Mouse (Mus musculus) heart, adult 2 months (tissue): ENCODE measurements at regions not wholly inside any gene's neighbourhood (a gene's known extent, or its start where the extent isn't known, plus 50 kb on each side); places are given as distances from the start of the nearest gene placed in this dataset.

Source experiments
- DNase-seq, 2 experiments: peaks; one replicate each; pipeline ENCODE4 v3.0.0; 2021
- H3K27ac ChIP-seq: fragments of 200-600 bp; 2 replicates; pipeline ENCODE4 v1.8.1; 2022
- H3K27me3 ChIP-seq: fragments of 200-500 bp; 2 replicates; pipeline ENCODE4 v1.6.1; 2012; ENCODE audit warnings: mild to moderate bottlenecking, low read length, inconsistent platforms, mixed read lengths; ENCODE audit not compliant: control insufficient read depth, insufficient read depth
- H3K36me3 ChIP-seq: fragments of 200-500 bp; 2 replicates; pipeline ENCODE4 v1.6.1; 2012; ENCODE audit warnings: low read length, inconsistent platforms; ENCODE audit not compliant: control insufficient read depth, insufficient read depth
- H3K4me1 ChIP-seq: fragments of 200-500 bp; 2 replicates; pipeline ENCODE4 v1.6.1; 2011; ENCODE audit warnings: low read length; ENCODE audit not compliant: control insufficient read depth, insufficient read depth
- H3K4me3 ChIP-seq: fragments of 200-600 bp; 2 replicates; pipeline ENCODE4 v1.8.1; 2022
- H3K79me2 ChIP-seq: fragments of 200-500 bp; replicated peaks from 2 replicates; pipeline ENCODE4 v1.6.1; 2012; ENCODE audit warnings: mild to moderate bottlenecking, inconsistent platforms, low read length, moderate library complexity, mixed read lengths; ENCODE audit not compliant: control insufficient read depth, insufficient read depth
- H3K9ac ChIP-seq: fragments of 200-500 bp; 2 replicates; pipeline ENCODE4 v1.6.1; 2012; ENCODE audit warnings: low read depth, mild to moderate bottlenecking, control low read depth, inconsistent platforms, low read length, mixed read lengths
- CTCF ChIP-seq: fragments of 200-600 bp; IDR thresholded peaks from 2 replicates; pipeline ENCODE4 v1.8.1; 2022; ENCODE audit warnings: antibody characterized with exemption, mild to moderate bottlenecking, moderate library complexity
- EP300 ChIP-seq: fragments of 200-500 bp; IDR thresholded peaks from 2 replicates; pipeline ENCODE4 v1.6.1; 2011; ENCODE audit warnings: low read depth, low read length, control low read depth; ENCODE audit not compliant: insufficient read depth
- POLR2A ChIP-seq: fragments of 200-500 bp; IDR thresholded peaks from 2 replicates; pipeline ENCODE4 v1.6.1; 2011; ENCODE audit warnings: mild to moderate bottlenecking, low read depth, low read length, control low read depth; ENCODE audit not compliant: insufficient read depth
- WGBS: fragments of 180-500 bp; shearing (Covaris S2); methylation state at CpG from one replicate; pipeline ENCODE4 v1.1.7; 2018; 5-methylcytosine and 5-hydroxymethylcytosine counted together
- intact Hi-C: fragments of 180-260 bp; cut with DNase I; formaldehyde crosslinking; loops from one replicate; pipeline ENCODE4 v1.15.1; 2025

- no peak overlapping the region for H3K27ac ChIP-seq
- no peak for TF ChIP-seq POLR2A
- no peak for TF ChIP-seq CTCF
- no peak for TF ChIP-seq EP300
- no peak overlapping the region for H3K9ac ChIP-seq
- no peaks in the 10 kb centered on the region for H3K36me3 ChIP-seq
- no peak overlapping the region for H3K4me3 ChIP-seq
- DNase-seq: no peak
- 83% methylated on average over 1 of the region's 1 CpGs for WGBS
- H3K27me3 ChIP-seq: no peaks in the 10 kb centered on the region
- H3K79me2 ChIP-seq: no peaks in the 10 kb centered on the region
- intact Hi-C loops: no loop called here
- no peaks in the 10 kb centered on the region for H3K4me1 ChIP-seq
Measured at GRCm38 (mm10) chr7:64005765-64006164, 67.0 kb upstream of the Klf13 start.

GRCm38 (mm10) chr7:64003904-64004303 lies 65.2 kb upstream of the Klf13 start:
- Histone ChIP-seq H3K4me3 (no peak overlapping the region), H3K27me3 (no peaks in the 10 kb centered on the region), H3K36me3 (no peaks in the 10 kb centered on the region), H3K9ac (no peak overlapping the region), H3K79me2 (no peaks in the 10 kb centered on the region), H3K4me1 (peaks cover 3% of the 10 kb centered on the region; the same call in 1 of the 2 replicates), H3K27ac (no peak overlapping the region)
- 85% methylated on average over 5 of the region's 5 CpGs for WGBS
- DNase-seq: no peak
- TF ChIP-seq CTCF: no peak
- TF ChIP-seq POLR2A: no peak
- TF ChIP-seq EP300: no peak
- intact Hi-C loops: no loop called here

- WGBS: 63% methylated on average over 9 of the region's 9 CpGs
- intact Hi-C loops: no loop called here
- no peak overlapping the region for H3K27ac ChIP-seq
- peak; percentile 36 to 70 for DNase-seq
- H3K79me2 ChIP-seq: no peaks in the 10 kb centered on the region
- TF ChIP-seq EP300 (no peak), POLR2A (no peak), CTCF (no peak)
- H3K4me3 ChIP-seq: no peak overlapping the region
- H3K9ac ChIP-seq: no peak overlapping the region
- no peaks in the 10 kb centered on the region for H3K27me3 ChIP-seq
- no peaks in the 10 kb centered on the region for H3K36me3 ChIP-seq
- H3K4me1 ChIP-seq: peaks cover 3% of the 10 kb centered on the region; the same call in 1 of the 2 replicates
Measured at GRCm38 (mm10) chr7:64001611-64002111, 62.9 kb upstream of the Klf13 start.

DNA sequence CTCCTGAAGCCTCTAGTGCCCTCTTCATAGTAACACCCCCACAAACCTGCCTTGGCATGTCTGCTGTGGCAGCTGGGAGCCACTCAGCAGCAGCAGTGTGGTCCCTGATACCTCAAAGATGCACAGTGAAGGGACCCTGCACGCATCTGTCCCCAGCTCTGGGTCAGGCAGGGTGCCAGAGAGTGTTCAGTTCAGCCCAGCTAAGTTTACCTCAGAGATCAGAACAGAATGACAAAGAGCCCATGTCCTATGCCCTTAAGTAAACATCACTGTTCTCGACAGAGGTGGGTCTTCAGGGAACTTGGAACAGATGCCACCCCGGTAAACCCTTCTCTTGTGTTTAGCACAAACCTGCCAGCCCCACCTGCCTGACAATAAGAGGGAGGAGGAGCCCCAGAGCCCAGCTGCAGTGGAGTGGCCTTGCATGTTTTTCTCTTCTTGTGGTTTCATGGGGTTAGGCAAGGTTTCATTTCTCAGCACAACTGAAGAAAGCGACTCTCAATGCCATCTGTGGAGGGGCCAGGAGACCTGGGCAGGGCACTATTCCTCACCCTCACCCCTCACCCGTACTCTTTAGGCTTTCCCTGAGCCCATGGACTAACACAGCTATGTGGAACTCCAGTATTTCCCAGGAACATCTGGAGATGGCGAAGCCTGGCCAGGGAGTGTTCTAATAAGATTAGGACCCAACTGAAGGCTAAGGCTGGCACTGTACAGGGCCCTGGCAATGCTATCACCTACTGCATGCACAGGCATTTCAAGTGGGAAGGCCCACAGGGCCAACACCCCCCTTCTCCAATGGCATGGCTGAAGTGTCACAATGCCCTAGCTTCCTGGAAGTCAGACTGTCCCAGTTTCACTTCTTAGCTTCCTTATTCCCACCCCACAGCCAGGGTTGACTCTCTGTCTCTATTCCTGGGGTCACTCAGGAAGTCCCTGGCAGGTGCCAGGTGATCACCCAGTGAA lies 60.6 kb upstream of the Klf13 start:
- no peaks in the 10 kb centered on the region for H3K79me2 ChIP-seq
- peak; percentile 34 to 65 for DNase-seq
- peaks cover 3% of the 10 kb centered on the region; the same call in 1 of the 2 replicates for H3K4me1 ChIP-seq
- no peaks in the 10 kb centered on the region for H3K36me3 ChIP-seq
- WGBS: 59% methylated on average over 6 of the region's 6 CpGs
- 0 out of 2 replicates have a peak, but pooled peaks have one; percentile 26 for TF ChIP-seq EP300
- no peak for TF ChIP-seq POLR2A
- TF ChIP-seq CTCF: no peak
- H3K27ac ChIP-seq: no peak overlapping the region
- no peaks in the 10 kb centered on the region for H3K27me3 ChIP-seq
- no peak overlapping the region for H3K4me3 ChIP-seq
- intact Hi-C loops: loop anchor here (5.0 kb wide), 1 partner anchor 48 kb away; no protein-coding TSS in a partner anchor
- H3K9ac ChIP-seq: no peak overlapping the region

GRCm38 (mm10) chr7:63997997-63998396 lies 59.3 kb upstream of the Klf13 start:
- intact Hi-C loops: loop anchor here (5.0 kb wide), 1 partner anchor 49 kb away; no protein-coding TSS in a partner anchor
- TF ChIP-seq CTCF (no peak), POLR2A (no peak), EP300 (no peak)
- H3K27me3 ChIP-seq: no peaks in the 10 kb centered on the region
- no peaks in the 10 kb centered on the region for H3K36me3 ChIP-seq
- H3K79me2 ChIP-seq: no peaks in the 10 kb centered on the region
- H3K4me1 ChIP-seq: peaks cover 3% of the 10 kb centered on the region; the same call in 1 of the 2 replicates
- H3K27ac ChIP-seq: no peak overlapping the region
- no peak overlapping the region for H3K9ac ChIP-seq
- no peak for DNase-seq
- WGBS: 83% methylated on average over 3 of the region's 3 CpGs
- no peak overlapping the region for H3K4me3 ChIP-seq
